Mouse (Mus musculus) adrenal gland, postnatal 14 days (tissue): ENCODE results near the gene Tlx2. TPM values are rescaled to one million over a fixed set of nuclear protein-coding genes. Genes with fewer than 3 reads are reported as not detected.

Experiments
- DNase-seq: peaks from one replicate; pipeline ENCODE4 v3.0.0; 2021; ENCODE audit warnings: mixed read lengths
- total RNA-seq: library from RNA; stranded (reverse); gene quantifications from 2 replicates; pipeline ENCODE4 v1.2.3, GENCODE M21; 2021

Gene Tlx2
- total RNA-seq, 1 experiment from 2014 or later = 9.4 TPM

DNA sequence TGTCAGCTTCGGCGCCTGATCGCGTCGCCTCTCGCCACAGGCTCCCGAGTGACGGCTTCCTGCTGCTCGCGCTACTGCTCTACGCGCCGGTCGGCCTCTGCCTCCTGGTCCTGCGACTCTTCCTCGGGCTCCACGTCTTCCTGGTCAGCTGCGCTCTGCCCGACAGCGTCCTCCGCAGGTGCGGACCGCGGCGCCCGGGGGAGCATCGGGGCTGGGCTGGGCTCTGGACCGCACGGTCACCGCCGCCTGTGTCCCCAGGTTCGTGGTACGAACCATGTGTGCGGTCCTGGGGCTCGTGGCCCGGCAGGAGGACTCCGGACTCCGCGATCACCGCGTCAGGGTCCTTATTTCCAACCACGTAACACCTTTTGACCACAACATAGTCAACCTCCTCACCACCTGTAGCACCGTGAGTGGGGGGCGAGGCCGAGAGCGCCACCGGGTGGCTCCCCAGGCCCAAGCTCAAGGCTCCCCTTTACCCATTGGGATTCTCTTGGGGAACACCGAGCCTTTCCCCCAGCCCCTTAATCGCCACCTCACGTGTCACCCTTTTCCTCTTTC, 15.1 kb downstream of the Tlx2 start, which contains the start of gene Htra2:
Htra2 (minus strand) TSS at position 403 of the 561 bp plus-strand sequence.
- DNase-seq = no peak

DNA sequence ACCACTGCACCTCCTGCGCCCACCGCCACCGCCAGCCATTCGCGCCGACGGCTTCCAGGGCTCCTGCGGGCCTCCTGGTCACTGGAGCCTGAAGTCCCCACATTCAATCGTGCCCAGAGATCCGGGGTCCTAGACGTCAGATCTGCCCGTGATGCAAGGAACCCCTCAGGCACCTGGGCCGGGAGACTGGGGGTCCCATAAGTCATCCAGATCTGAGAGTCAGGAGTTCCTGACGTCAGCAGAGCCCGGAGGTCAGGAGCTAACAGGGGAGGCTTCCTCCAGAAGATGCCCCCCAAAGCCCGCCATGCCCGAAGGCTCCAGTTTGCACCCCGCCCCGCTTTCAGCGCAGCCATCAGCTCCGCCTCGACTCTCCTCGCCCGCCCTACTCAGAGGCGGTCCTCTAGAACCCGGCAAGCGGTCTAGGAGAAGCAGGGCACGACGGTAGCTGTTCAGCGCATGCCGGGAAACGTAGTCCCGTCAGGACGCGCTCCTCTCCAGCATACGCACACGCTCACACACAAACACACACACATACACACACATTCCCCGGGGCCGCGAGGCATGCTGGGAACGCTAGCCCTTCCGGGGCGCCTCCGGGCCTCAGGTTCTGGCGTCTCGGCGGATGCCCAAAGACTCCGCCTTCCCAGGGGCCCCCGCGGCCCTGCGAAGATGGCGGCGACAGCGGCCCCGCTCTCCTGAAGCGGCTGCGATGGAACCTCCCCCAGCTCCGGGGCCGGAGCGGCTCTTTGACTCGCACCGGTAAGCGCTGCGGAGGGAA, 15.8 kb downstream of the Tlx2 start, which contains the start of gene Aup1:
Aup1 (plus strand) TSS at position 448 of the 778 bp plus-strand sequence.
- peak; percentile 98 for DNase-seq

DNA sequence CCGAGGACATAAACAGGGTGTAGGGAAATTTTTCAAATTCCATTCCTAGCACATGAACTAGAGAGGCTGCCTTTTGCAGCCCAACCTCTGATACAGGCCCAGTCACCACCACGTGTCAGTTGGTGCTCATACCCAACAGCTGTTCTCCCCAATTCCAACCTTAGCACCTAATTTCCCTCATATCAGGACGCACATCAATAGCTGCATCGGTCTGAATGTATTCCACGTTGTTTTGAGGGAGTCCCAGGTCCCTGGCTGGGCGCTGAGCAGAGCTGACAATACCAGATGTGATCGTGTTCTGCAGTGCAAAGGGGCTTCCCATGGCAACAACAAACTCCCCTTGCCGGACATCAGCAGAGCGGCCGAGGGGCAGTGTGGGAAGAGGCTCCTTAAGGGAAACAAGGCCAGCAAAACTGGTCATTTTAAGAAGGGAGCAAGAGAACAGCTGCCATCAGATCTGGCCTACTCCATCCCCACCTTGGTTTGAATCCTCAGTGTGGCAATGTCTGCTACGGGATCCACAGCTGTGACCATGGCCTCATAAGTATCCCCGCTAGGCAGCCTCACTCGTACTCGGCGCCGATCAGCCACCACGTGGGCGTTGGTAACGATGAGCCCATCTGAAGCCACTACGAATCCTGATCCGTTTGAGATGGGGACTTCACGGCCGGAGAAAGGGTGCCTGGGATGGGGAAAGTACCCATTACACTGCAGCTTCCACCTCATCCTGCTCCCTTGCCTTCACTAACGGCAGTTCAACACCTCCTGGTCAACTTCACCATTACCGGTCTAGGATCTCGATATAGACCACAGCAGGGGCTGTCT, 16.7 kb downstream of the Tlx2 start:
- peak; percentile 64 for DNase-seq

DNA sequence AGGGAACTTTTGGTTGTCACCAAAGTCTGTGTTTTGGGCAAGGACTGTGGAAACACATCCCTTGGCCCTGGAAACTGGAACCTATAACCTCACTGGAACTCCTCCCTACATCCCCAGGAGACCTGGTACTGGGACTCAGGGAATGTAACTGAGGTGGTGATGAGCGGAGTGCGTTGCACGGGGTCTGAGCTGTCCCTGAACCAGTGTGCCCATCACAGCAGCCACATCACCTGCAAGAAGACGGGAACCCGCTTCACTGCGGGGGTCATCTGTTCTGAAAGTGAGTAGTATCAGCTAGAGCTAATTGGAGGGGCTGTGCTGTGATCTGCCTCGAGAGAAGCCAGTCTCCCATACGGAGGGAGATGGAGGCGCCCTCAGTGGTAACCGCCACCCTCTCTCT, 20.7 kb downstream of the Tlx2 start:
- no peak for DNase-seq

DNA sequence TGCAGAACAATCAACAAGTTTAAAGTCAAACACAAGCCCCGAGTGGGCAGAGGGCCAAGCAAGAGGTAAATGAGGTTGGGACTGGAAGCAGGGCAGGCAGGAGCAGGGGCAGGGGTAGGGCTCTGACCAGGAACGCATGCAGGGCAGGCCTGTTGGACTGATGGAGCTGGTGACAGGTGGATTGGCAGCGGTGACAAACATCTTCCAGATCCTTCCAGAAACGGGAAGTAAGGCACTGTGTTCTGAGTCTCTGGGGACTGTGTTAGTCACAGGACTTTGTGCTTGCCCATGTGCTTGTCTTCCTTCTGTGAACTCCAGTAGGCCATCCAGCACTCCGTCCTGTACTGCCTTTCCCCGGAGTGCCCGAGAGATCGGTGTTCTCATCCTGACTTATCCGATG, 25.4 kb downstream of the Tlx2 start:
- DNase-seq = no peak

DNA sequence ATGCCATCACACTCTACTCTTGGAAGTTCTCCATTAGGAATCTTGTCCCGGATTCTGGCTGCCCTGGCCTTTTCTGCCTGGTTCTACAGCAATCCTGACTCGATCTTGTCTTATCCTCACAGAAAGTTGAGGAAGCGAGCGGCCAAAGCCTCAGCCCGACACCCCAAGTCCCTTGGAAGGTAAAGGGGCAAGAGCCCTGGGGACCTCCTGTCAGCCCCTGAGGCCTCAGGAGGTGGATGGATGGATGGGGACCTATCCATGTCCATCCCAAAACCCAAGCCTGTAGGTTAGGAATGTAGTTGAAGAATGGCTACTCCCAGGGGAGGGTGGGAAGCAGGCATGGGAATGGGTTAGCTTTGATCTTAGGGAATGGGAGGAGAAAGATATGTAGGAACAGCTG, 26.1 kb downstream of the Tlx2 start:
- no peak for DNase-seq

DNA sequence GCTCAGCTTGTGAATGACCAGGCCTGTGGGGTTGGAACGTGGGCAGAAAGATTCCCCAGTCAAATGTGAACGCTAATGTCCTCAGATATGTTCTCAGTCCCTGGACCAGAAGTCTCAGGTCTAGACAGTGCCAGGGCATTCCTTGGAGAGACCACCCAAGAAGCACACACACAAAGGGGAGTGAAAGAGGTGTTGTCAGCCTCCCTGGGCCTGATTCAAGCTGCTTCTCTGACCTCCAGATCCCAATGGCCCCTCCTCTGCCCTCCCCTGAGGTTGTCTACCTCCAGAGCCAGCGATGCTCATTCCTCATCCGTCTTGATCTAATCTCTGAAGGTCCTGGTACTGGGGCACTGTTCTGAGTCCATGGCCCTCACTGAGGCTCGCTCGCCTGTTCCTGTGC, 26.5 kb downstream of the Tlx2 start:
- no peak for DNase-seq

DNA sequence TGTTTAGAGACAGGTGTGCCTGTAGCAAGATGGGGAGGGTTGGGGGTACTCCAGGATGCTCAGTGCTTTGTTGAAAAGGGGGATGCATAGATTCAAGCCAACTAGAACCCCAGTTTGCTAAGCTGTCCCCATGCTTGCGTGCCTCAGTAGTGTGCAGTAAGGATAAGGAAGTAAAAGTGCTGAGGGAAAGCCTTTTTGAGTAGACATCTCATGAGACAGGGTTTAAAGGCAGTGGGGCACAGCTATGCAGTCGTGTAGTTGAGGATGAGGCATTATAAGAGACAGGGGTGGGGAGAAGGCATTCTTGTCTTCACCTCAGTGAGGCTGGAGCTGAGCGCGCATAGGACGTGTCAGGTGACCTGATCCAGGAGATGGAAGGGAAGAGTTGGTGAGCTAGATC, 29.5 kb downstream of the Tlx2 start:
- DNase-seq = no peak

DNA sequence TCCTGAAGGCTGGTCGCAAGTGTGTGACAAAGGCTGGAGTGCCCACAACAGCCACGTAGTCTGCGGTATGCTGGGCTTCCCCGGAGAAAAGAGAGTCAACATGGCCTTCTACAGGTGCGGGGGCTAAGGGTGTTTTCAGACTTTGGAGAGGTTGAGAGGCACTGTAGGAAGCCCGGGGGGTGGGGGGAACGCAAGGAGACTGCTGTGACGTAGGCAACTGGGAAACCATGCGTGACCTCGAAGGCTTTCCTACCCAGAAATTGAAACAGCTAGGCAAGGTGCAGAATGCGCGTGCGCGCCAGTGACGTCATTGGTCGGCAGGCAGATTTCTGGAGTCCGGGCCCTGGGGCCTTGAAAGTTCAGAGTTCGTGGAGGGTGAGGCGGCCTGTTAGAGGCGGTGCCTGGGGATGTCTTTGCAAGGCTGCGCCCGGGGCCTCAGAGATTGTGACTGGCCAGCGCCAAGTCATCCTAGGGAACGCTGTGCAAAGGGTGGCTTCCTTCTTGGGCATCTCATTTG, 31.5 kb downstream of the Tlx2 start:
- peak; percentile 97 for DNase-seq

DNA sequence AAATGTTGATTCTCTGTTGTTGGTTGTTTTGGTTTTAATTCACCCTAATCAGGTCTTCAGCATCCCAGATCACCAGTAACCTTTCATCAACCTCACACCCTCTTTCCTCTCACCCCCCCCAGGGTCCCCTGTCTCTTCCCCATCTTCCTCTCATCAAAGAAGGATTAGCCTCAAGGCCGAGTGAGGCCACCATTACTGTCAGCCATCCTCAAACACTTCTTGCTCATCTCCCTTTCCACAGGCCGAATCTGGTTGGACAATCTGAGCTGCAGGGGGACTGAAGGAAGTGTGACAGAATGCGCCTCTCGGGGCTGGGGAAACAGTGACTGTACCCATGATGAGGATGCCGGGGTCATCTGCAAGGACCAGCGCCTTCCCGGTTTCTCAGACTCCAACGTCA, 32.9 kb downstream of the Tlx2 start:
- DNase-seq = no peak

DNA sequence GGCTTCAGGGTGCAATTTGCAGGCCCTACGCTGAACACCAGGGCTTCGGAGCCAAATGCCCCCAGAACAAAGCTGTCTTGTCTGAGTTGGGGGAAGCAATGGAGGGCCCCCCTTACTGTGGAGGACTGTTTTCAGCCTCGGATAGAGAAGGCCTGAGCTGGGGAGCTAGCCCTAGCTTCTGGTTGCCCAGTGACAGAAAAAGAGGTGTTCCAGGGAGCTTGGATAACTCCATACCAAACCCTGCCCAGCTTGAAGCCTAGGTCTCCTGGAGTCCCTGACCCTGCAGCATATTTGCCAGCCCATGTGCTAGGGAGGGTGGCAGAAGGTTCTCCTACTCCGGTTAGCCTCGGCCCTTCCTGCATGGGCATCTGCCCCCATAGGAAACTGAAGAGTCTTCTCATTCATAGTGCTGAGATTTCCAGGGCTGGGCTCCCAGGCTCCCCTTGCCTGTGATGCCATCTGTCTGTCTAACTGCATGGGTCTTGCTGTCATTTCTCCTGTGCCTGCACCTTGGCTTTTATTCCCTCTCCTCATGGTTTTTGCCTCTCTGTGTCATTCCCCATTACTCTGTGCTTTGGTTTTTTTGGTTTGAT, 35.5 kb downstream of the Tlx2 start:
- DNase-seq = no peak

DNA sequence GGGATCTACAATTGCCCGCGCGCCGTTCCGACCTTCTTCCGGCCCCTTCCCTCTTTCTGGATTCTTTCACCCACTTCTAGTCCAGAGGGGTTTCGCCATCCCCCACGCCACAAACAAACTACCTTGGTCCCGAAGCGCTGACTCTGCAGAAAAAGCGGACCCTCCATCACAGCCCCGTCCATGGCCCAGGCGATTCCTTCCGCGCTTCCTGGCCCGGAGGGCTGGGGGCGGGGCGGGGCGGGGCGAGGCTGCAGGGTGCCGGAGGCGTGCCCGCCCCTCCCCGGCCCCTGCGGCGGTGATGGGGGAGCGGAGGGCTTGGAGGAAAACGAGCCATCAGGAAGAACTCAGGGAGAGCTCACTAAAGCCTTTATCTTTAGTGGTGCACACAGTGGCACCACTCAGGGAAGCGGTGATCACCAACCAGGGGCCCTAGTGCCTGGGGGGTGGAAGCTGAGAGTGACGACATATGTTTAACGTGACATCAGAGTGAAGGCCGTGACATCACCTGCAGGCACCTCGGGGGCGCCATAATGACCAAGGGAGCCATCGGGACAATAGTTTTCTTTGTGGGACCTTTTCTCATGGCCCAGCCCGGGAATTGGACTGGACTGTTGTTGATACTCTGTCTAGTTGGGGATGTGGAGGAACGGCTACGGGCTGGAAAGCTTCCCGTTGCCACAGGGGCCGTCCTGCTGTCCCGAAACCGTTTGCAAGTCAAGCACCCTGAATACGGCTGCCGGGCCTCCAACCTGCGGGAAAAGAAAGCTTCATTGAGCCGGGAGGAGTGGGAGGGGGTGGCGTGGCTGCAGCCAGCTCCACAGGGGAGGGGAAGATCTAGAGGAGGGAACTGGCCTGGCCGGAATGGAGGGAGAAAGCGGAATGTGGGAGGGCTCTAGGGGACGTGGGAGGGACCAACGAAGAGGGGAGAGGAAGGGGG, 36.6 kb downstream of the Tlx2 start, which contains the start of the genes Dok1 and Loxl3:
Dok1 (minus strand) TSS at position 223 of the 937 bp plus-strand sequence.
Loxl3 (plus strand) TSS at position 925 of the 937 bp plus-strand sequence.
- peak; percentile 81 for DNase-seq

DNA sequence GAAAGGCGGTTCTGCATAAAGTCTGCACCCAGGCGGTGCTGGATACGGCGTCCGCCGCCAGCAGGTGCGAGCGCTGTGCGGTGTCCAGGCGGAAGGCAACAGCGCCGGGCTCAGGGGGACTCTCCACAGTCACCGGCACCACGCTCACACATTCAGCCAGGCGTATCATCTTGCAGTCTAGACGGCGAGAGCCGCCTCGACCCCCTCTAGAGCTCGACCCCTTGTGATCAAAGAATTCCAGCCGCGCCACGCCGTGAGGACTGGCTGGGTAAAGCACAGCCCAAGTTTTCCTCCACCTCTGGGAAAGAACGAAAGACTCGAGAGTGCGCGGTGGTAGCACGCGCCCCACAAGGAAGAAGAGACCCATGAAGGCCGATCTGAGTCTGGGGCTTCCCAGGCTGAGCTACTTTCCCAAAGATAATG, 37.3 kb downstream of the Tlx2 start:
- peak; percentile 68 for DNase-seq

DNA sequence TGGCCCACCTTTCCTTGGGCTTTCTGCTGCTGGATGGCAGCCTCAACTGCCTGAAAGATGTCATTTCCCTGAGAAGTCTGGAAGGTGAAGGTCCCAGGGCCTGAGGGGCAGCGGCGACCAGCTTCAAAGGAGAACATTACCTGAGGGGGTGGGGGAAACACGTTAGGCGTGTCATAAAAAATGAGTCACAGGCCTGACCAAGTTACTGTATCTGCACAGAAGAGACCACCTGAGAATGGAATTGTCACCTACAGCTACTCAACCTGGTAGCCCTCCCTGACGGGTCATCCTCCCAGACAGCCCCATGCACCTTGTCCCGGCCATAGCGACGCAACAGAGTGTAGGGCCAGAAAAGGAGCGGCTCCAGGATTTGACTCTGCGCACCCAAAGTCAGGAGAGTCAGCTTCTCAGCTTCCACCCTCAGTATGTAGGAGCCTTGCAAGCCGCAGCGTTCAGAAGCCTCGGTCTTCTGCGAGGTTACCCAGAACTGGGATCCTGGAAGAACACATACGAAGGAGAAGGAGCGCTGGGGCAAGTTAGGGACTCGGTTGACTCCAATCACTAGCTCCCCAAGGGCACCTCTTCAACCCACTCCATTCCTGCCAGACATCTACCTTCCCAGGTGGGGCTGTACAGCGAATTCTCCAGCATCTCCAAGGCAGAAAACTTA, 38.0 kb downstream of the Tlx2 start:
- DNase-seq = no peak

DNA sequence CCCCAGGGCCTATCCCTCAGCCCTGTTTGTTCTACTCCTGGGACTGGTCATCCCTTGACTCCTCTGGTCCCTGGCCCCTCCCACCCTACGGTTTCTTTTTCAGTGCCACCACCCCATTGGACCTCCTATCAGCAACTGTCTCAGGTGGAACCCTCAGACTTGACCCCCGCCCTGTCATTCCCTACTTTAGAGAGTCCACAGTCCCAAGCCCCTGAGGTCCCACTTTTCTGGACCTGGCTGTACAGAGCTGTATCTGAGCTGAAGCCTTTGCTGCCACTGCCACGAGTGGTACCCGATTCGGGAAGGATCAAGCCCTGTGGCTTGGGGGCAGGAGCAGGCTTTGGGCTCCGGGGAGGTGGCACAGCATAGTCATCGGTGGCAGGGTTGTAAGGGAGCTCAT, 39.0 kb downstream of the Tlx2 start:
- DNase-seq = no peak

DNA sequence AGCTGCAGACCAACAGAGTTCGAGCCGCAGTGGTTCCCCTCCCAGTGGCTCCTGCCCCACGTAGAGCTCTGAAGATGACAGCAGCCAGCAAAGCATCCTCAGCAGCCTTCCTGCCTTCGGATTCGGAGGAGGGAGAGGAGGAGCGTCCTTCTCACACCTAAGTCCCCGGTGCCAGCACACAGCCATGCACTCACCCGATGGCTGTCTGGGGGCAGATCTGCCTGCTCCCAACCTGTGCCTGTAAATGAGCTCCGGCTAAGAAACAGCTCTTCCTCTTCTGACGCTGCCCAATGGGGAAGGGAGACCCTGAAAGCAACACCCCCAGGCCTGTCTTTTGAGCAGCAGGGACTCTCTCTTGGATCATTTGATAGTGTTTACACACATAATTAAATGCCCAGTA, 40.3 kb downstream of the Tlx2 start:
- DNase-seq = no peak

DNA sequence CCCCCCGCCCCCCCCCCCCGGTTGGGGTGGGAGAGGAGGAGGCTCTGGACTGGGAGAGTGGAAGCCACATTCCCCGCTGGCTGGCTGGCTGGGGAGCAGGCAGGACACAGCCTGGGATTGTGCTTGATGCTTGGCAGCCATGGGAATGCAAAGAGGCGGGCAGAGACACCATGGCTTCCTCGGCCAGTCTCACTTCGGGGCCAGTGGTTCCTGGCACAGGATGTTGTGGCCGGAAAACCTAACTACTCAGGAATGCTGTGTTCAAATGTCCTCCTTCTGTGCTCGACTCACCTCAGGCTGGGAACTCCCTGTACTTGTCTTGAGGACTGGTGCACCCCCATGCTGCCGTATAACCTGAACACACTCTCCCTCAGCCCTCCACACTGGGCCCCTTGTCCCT, 42.4 kb downstream of the Tlx2 start:
- no peak for DNase-seq

DNA sequence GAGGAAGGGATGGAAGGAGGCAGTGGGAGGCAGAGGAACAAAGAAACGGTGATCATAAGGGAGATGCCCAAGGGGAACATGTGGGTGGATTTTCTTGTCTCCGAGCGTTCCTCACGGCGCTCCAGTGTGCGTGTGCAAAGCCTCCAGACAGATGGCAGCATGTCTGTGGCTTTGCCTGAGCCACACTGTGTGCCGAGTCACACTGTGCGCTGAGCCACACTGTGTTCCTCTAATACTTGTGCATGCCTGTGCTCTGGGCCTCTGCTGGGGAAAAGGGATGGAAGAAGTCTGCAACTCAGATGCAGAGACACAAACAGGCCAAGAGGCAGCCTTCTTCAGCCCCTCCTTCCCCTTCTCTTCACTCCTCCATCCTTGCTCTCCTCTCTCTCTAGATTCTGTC, 42.8 kb downstream of the Tlx2 start:
- DNase-seq = no peak

DNA sequence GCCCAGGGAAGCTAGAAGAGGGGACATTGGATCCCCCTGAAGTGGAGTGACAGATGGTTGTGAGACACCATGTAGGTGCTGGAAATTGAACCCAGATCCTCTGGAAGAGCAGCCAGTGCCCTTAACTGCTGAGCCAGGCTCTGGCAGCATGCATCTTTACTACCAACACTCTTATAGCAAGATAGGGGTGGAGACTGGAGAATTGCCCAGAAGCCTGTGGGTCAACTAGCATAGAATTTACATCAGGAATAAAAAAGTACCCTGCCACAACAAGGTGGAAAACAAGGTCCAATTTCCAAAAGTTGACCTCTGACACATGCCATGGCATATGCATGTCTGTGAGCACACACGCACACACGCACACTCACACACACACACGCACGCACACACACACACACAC, 44.9 kb downstream of the Tlx2 start:
- DNase-seq = no peak

DNA sequence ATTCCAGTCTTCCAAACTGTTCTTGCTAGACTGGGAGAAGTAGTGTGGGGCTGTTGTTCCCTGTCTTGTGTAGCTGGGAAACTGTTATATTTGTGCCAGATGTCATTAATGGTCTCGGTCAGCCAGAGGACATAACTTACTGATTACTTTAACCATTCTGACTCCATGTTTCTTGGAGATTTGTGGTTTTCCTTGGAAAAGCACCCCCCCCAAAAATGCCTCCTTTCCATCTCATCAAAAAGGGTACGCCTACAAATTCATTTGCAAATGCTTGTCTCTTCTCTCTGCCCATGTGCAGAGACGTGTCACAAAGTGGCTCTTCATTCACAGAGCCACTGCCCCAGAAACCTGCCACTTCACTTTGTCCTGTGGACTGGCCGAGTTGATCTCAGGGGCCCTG, 45.7 kb downstream of the Tlx2 start:
- DNase-seq = no peak

DNA sequence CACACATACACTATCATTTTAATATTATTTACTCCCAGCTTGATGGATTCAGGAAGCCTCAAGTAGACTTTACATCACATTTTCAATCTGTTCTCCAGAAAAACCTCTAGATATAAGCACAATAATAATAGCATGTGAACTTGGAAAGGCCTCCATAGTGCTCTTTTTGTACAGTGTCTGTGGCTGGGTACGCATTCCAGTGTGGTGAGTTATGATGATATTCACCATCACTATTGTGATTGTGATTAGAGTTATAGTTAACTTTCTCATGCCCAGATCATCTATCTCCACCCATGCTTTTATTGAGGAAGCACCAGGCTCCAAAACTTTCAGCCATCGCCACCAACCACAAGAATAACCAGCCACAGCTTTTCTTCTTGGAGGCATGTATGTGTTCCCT, 46.3 kb downstream of the Tlx2 start:
- DNase-seq = no peak
